ENCODE assay signal across 8 mouse cellular contexts in the genomic region with DNA sequence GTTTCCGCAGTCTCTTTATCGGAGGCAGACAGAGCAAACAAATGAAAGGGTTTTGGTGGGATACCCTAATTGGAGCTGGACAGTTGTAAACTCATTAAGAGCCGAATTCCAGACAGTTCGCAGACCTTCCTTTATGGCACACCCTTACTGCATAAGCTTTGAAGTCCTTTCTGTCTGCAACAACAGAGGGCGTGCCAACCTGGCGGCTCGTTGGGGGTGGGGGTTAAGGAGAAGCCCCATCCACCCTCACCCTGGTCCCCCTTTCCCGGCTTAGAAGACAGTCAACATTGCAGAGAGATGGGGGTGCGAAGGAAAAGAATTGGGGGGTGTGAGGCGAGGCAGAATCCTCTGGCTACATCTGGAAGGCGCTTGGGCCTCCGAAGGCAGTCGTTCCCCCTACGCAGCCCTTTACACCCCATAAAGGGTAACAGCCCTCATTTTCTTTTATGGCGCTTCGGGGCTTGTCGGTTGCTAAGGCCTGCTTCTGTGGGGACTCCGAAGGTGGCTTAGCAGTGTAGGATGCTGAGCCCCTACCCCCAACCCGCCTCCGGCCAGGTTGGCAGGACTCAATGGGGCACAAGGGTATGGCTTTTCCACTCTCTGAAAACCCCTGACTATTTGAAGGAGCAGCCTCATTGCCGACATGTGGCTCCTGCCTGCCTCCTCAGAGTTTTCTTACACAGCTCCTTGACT. TPM values are rescaled to one million over a fixed set of nuclear protein-coding genes. Genes with fewer than 3 reads are reported as not detected.
A peak's percentile ranks its signal among the peaks of the same experiment; 100 is the strongest.
DNase-seq lines count a peak whose midpoint lies in the region; ATAC-seq and TF ChIP-seq lines count a peak whose summit lies in the region.

No protein-coding gene starts in this region.

- H3K4me3 ChIP-seq in heart, embryonic 11.5 days (ENCODE audit: low read depth, low read length) = peak overlapping the region; percentile 57
- H3K4me3 ChIP-seq in G1E (ENCODE audit: low read depth, low read length) = peak overlapping the region; percentile 62; the same call in 1 of the 2 replicates
- H3K4me3 ChIP-seq in heart, postnatal 0 days (ENCODE audit: low read depth, low read length) = peak overlapping the region; percentile 49
- peak overlapping the region; percentile 51 for H3K4me3 ChIP-seq in liver, embryonic 15.5 days (replicated peaks)

- no peak for DNase-seq in heart, postnatal 10 days
- DNase-seq in G1E (ENCODE audit: low spot score) = no peak
- no peak for DNase-seq in heart, postnatal 0 days (ENCODE audit: low spot score)
- DNase-seq in spleen, postnatal 36 days (ENCODE audit: low spot score in 2 of 2) = no peak
- no peak for DNase-seq in gastrocnemius, postnatal 4 days (ENCODE audit: low spot score in 2 of 2)
- no peak for DNase-seq in spleen, adult 12 weeks (ENCODE audit: low spot score)

- peak overlapping the region; percentile 89 for H3K4me2 ChIP-seq in heart, embryonic 11.5 days
- H3K4me2 ChIP-seq in heart, postnatal 0 days (ENCODE audit: low read depth, low read length) = peak overlapping the region; percentile 70
- peak overlapping the region; percentile 69 for H3K4me2 ChIP-seq in liver, embryonic 15.5 days

- no peak for TF ChIP-seq EP300 in heart, postnatal 0 days (IDR thresholded peaks at IDR 0.05; ENCODE audit: low read depth)

- ATAC-seq in heart, embryonic 11.5 days (replicated peaks; ENCODE audit: insufficient number of reproducible peaks, low FRiP score, low TSS enrichment) = no peak
- ATAC-seq in G1E (ENCODE audit: extremely low read depth, insufficient number of reproducible peaks, low FRiP score, poor library complexity, severe bottlenecking) = no peak
- peak; percentile 12; the same call in 1 of the 2 replicates for ATAC-seq in heart, postnatal 0 days (ENCODE audit: insufficient read depth, low read depth)
- ATAC-seq in liver, embryonic 15.5 days (ENCODE audit: insufficient read depth) = no peak

- TF ChIP-seq CTCF in G1E (IDR thresholded peaks at IDR 0.05; ENCODE audit: low read depth, low read length) = no peak
- no peak for TF ChIP-seq CTCF in heart, postnatal 0 days (IDR thresholded peaks at IDR 0.05; ENCODE audit: low read depth)

- no peaks in the 10 kb centered on the region for H3K9me3 ChIP-seq in heart, embryonic 11.5 days (replicated peaks; ENCODE audit: control insufficient read depth, low read length)
- H3K9me3 ChIP-seq in G1E (replicated peaks) = peaks cover 5% of the 10 kb centered on the region
- no peaks in the 10 kb centered on the region for H3K9me3 ChIP-seq in heart, postnatal 0 days (replicated peaks; ENCODE audit: control insufficient read depth, low read length)
- no peaks in the 10 kb centered on the region for H3K9me3 ChIP-seq in liver, embryonic 15.5 days (replicated peaks)

- no peak overlapping the region for H3K9ac ChIP-seq in heart, embryonic 11.5 days (ENCODE audit: low read depth, low read length)
- H3K9ac ChIP-seq in heart, postnatal 0 days (replicated peaks; ENCODE audit: low read depth, low read length) = no peak overlapping the region
- H3K9ac ChIP-seq in liver, embryonic 15.5 days = no peak overlapping the region

- no peaks in the 10 kb centered on the region for H3K36me3 ChIP-seq in heart, embryonic 11.5 days (ENCODE audit: control insufficient read depth, insufficient read depth, low read length)
- H3K36me3 ChIP-seq in G1E (replicated peaks) = no peaks in the 10 kb centered on the region
- H3K36me3 ChIP-seq in heart, postnatal 0 days (replicated peaks; ENCODE audit: control insufficient read depth, insufficient read depth, low read length) = no peaks in the 10 kb centered on the region
- no peaks in the 10 kb centered on the region for H3K36me3 ChIP-seq in liver, embryonic 15.5 days (replicated peaks)

- peaks cover 5% of the 10 kb centered on the region; the same call in 1 of the 2 replicates for H3K4me1 ChIP-seq in heart, embryonic 11.5 days (ENCODE audit: control insufficient read depth, insufficient read depth, low read length)
- H3K4me1 ChIP-seq in G1E (ENCODE audit: insufficient read depth, low read depth, low read length) = peaks cover 10% of the 10 kb centered on the region
- no peaks in the 10 kb centered on the region for H3K4me1 ChIP-seq in heart, postnatal 0 days (ENCODE audit: control insufficient read depth, insufficient read depth)
- peaks cover 14% of the 10 kb centered on the region; the same call in 1 of the 2 replicates for H3K4me1 ChIP-seq in liver, embryonic 15.5 days (replicated peaks)

- peaks cover 100% of the 10 kb centered on the region for H3K27me3 ChIP-seq in heart, embryonic 11.5 days (ENCODE audit: control insufficient read depth, insufficient read depth, low read length)
- peaks cover 52% of the 10 kb centered on the region for H3K27me3 ChIP-seq in G1E (ENCODE audit: insufficient read depth, low read length)
- H3K27me3 ChIP-seq in heart, postnatal 0 days (ENCODE audit: control insufficient read depth, insufficient read depth, low read length) = peaks cover 100% of the 10 kb centered on the region
- H3K27me3 ChIP-seq in liver, embryonic 15.5 days = peaks cover 100% of the 10 kb centered on the region

- H3K27ac ChIP-seq in heart, embryonic 11.5 days (ENCODE audit: low read depth, low read length) = no peak overlapping the region
- H3K27ac ChIP-seq in heart, postnatal 0 days (ENCODE audit: low read depth) = no peak overlapping the region
- H3K27ac ChIP-seq in liver, embryonic 15.5 days (replicated peaks) = no peak overlapping the region

- 8% methylated on average over 21 of the region's 21 CpGs for WGBS in heart, embryonic 11.5 days (ENCODE audit: insufficient replicate concordance)
- 13% methylated on average over 21 of the region's 21 CpGs for WGBS in heart, postnatal 0 days
- 13% methylated on average over 21 of the region's 21 CpGs for WGBS in liver, embryonic 15.5 days (ENCODE audit: insufficient replicate concordance)

- intact Hi-C loops in heart, postnatal 10 days (cut with DNase I) = loop anchor here (2.0 to 5.0 kb wide), 3 partner anchors 350 to 1040 kb away; no protein-coding TSS in a partner anchor

RNA-seq across cellular contexts. Expression of a gene that starts 0.5 kb away (rescaled TPM):
- polyA plus RNA-seq in heart, embryonic 11.5 days (2014; fragmentation: Nextera tagmentation; extraction: Ambion mirVana) = 0.49 TPM in 2 replicates
- total RNA-seq in heart, postnatal 10 days (2021) = under 1 TPM; 0.40 to 0.41 TPM
- total RNA-seq in G1E (2014; fragmentation: Nextera tagmentation) = not detected in 2 replicates
- 0.23 and 0.66 TPM in 2 replicates for total RNA-seq in G1E (2017)
- polyA plus RNA-seq in G1E (2012) = 0.11 TPM in 1 of 2 replicates, not detected in the other
- not detected in 2 replicates for total RNA-seq in heart, postnatal 0 days (2014; rRNA removed; ENCODE audit: low replicate concordance)
- 0.07 and 0.38 TPM in 2 replicates for polyA plus RNA-seq in heart, postnatal 0 days (2015; fragmentation: Nextera tagmentation; extraction: Ambion mirVana)
- 0.23 and 0.37 TPM in 2 replicates for polyA plus RNA-seq in liver, embryonic 15.5 days (2015; fragmentation: Nextera tagmentation; extraction: Ambion mirVana)
- 10 to 100 TPM; 11.2 to 12.5 TPM for total RNA-seq in gastrocnemius, postnatal 4 days (2021)

RNA-seq across cellular contexts. Expression of a gene that starts 8.8 kb away (rescaled TPM):
- polyA plus RNA-seq in heart, embryonic 11.5 days (2014; fragmentation: Nextera tagmentation; extraction: Ambion mirVana) = 0.13 and 0.29 TPM in 2 replicates
- total RNA-seq in heart, postnatal 10 days (2021) = not detected
- total RNA-seq in G1E (2014; fragmentation: Nextera tagmentation) (not detected in 2 replicates), G1E (2017) (0.05 and 0.12 TPM in 2 replicates)
- not detected in 2 replicates for polyA plus RNA-seq in G1E (2012)
- total RNA-seq in heart, postnatal 0 days (2014; rRNA removed; ENCODE audit: low replicate concordance) = 0.19 TPM in 1 of 2 replicates, not detected in the other
- not detected in 2 replicates for polyA plus RNA-seq in heart, postnatal 0 days (2015; fragmentation: Nextera tagmentation; extraction: Ambion mirVana)
- 0.23 and 0.43 TPM in 2 replicates for polyA plus RNA-seq in liver, embryonic 15.5 days (2015; fragmentation: Nextera tagmentation; extraction: Ambion mirVana)
- 10 to 100 TPM; 16.5 to 17.7 TPM for total RNA-seq in gastrocnemius, postnatal 4 days (2021)

RNA-seq across cellular contexts. Expression of a gene that starts 9.0 kb away (rescaled TPM):
- not detected in 2 replicates for polyA plus RNA-seq in heart, embryonic 11.5 days (2014; fragmentation: Nextera tagmentation; extraction: Ambion mirVana)
- total RNA-seq in heart, postnatal 10 days (2021) = not detected
- total RNA-seq in G1E (2014; fragmentation: Nextera tagmentation) (not detected in 2 replicates), G1E (2017) (not detected in 2 replicates)
- not detected in 2 replicates for polyA plus RNA-seq in G1E (2012)
- total RNA-seq in heart, postnatal 0 days (2014; rRNA removed; ENCODE audit: low replicate concordance) = not detected in 2 replicates
- not detected in 2 replicates for polyA plus RNA-seq in heart, postnatal 0 days (2015; fragmentation: Nextera tagmentation; extraction: Ambion mirVana)
- polyA plus RNA-seq in liver, embryonic 15.5 days (2015; fragmentation: Nextera tagmentation; extraction: Ambion mirVana) = not detected in 2 replicates
- total RNA-seq in gastrocnemius, postnatal 4 days (2021) = under 1 TPM in 1 of 2 experiments, not detected in 1; 0.73 TPM

RNA-seq across cellular contexts. Expression of a gene that starts 9.0 kb away (rescaled TPM):
- polyA plus RNA-seq in heart, embryonic 11.5 days (2014; fragmentation: Nextera tagmentation; extraction: Ambion mirVana) = 1.5 and 2.2 TPM in 2 replicates
- 1 to 10 TPM; 1.5 TPM for total RNA-seq in heart, postnatal 10 days (2021)
- total RNA-seq in G1E (2014; fragmentation: Nextera tagmentation) (not detected in 2 replicates), G1E (2017) (0.16 and 0.17 TPM in 2 replicates)
- polyA plus RNA-seq in G1E (2012) = not detected in 2 replicates
- total RNA-seq in heart, postnatal 0 days (2014; rRNA removed; ENCODE audit: low replicate concordance) = 2.3 TPM in 1 of 2 replicates, not detected in the other
- 0.36 and 0.37 TPM in 2 replicates for polyA plus RNA-seq in heart, postnatal 0 days (2015; fragmentation: Nextera tagmentation; extraction: Ambion mirVana)
- polyA plus RNA-seq in liver, embryonic 15.5 days (2015; fragmentation: Nextera tagmentation; extraction: Ambion mirVana) = 0.18 and 0.20 TPM in 2 replicates
- total RNA-seq in gastrocnemius, postnatal 4 days (2021) = 1 to 10 TPM; 3.2 to 4.1 TPM

RNA-seq across cellular contexts. Expression of a gene that starts 13.6 kb away (rescaled TPM):
- polyA plus RNA-seq in heart, embryonic 11.5 days (2014; fragmentation: Nextera tagmentation; extraction: Ambion mirVana) = not detected in 2 replicates
- total RNA-seq in heart, postnatal 10 days (2021) = not detected
- not detected in 2 replicates for total RNA-seq in G1E (2014; fragmentation: Nextera tagmentation)
- 0.16 TPM in 1 of 2 replicates, not detected in the other for total RNA-seq in G1E (2017)
- polyA plus RNA-seq in G1E (2012) = not detected in 2 replicates
- total RNA-seq in heart, postnatal 0 days (2014; rRNA removed; ENCODE audit: low replicate concordance) = not detected in 2 replicates
- polyA plus RNA-seq in heart, postnatal 0 days (2015; fragmentation: Nextera tagmentation; extraction: Ambion mirVana) = not detected in 2 replicates
- polyA plus RNA-seq in liver, embryonic 15.5 days (2015; fragmentation: Nextera tagmentation; extraction: Ambion mirVana) = not detected in 2 replicates
- total RNA-seq in gastrocnemius, postnatal 4 days (2021) = 1 to 10 TPM; 3.0 to 3.5 TPM

Comparison
In these comparisons a context has a peak if more than half of its experiments do, and no peak if none do; other contexts are left out.
1. RNA of a gene that starts 0.5 kb away (total RNA-seq): 11.2 to 12.5 TPM in gastrocnemius, postnatal 4 days; 0.23 to 0.66 TPM in G1E, 0.40 to 0.41 TPM in heart, postnatal 10 days and not detected in heart, postnatal 0 days; every median in the first group is over 4 times any median in the second.
2. RNA of a gene that starts 8.8 kb away (total RNA-seq): 16.5 to 17.7 TPM in gastrocnemius, postnatal 4 days; not detected in heart, postnatal 10 days, 0.19 TPM in heart, postnatal 0 days and 0.05 to 0.12 TPM in G1E; every median in the first group is over 10 times any median in the second.
3. Peak in every context shown above with its lines, with median percentiles within 50 percentile points of each other: H3K4me2 ChIP-seq and H3K4me3 ChIP-seq.